Mouse (Mus musculus): ENCODE results near the gene Ptpdc1.

GRCm38 (mm10) chr13:48660221-48660734 lies 34.8 kb upstream of the Ptpdc1 start:
- no peak for TF ChIP-seq CTCF (conservative IDR thresholded peaks at IDR 0.05; ENCODE audit: low read length)
- TF ChIP-seq POU5F1 (IDR thresholded peaks at IDR 0.05; ENCODE audit: borderline replicate concordance, low read length) = no peak
- TF ChIP-seq NANOG (IDR thresholded peaks at IDR 0.05; ENCODE audit: borderline replicate concordance, low read length) = no peak
